Mouse (Mus musculus) lung, adult 2 months (tissue): ENCODE measurements around the gene Erlin1.

Experiments
- CTCF ChIP-seq: fragments of 200-500 bp; IDR thresholded peaks from 2 replicates; pipeline ENCODE4 v1.5.1; 2011; ENCODE audit warnings: mild to moderate bottlenecking, low read length, control low read depth; ENCODE audit not compliant: insufficient read depth
- POLR2A ChIP-seq: fragments of 200-500 bp; IDR thresholded peaks from 2 replicates; pipeline ENCODE4 v1.6.1; 2011; ENCODE audit warnings: low read depth, mild to moderate bottlenecking, control low read depth, low read length, borderline replicate concordance; ENCODE audit errors: extremely low read depth

GRCm38 (mm10) chr19:44049282-44049681 lies 20.3 kb downstream of the Erlin1 start:
- TF ChIP-seq CTCF (no peak), POLR2A (no peak)
